Mouse (Mus musculus): ENCODE data around the gene Slc25a38.
A peak's percentile ranks its signal among the peaks of the same experiment; 100 is the strongest.

Slc25a38 gene

DNA sequence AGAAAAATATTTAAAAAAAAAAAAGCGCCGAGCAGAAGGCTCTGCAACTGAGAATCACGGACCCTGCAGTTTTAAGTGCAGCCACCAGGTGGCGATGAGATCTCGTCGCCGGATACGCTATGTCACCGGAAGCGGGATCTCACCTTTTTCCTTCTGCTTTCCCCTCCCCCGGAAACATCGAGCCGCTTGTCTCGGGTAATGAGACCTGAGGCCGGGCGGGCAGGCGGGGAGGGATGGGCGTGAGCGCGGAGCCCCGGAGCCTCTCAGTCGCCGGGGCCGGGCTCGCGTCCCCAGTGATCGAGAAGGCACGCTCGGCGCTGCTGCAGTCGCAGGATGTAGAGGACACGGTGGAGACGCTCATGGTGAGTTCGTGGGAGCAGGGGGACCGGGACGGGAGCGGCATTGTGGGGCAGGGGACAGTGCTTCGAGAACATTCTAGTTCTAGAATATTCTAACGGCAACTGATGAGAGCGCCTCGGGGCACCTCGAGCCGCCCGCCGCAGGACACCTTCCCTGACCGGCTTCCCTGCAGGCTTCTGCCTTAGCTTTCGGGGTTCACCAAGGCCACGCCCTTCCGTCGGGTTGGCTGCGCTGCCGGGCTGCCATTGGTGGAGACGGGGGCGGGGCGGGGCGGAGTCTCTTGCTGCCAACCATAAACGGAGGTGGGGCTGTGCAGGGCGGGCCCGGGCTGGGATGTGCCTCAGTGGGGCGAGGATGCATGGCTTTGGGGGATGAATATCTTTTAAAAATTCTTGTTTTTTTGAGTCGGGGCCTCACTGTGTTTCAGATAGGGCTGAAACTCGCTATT lies at the start of gene Slc25a38:
Gene Slc25a38 (plus strand): TSS at position 164 of the 808 bp plus-strand sequence.
- peak; percentile 93 for DNase-seq (ENCODE audit: low spot score)

DNA sequence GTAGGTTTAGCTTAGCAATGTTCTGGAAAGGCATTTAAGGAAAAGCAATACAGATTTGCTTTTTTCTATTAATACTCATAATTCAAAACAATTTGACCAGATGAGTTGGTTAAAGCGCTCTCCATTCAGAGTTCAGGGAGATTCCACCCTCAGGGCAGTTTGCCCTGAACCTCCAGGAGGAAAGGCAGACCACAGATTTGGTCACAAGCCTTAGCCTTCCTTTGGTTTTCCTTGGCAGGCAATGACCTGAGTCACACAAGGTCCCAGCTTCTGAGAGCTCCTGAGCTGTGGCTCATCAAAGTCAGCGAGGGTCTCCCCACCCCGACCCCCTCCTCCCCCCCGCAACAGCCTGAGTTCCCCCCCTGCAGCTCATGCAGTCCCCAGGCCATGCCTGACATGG lies 45.9 kb upstream of the Slc25a38 start:
- no peak for DNase-seq (ENCODE audit: low spot score)

DNA sequence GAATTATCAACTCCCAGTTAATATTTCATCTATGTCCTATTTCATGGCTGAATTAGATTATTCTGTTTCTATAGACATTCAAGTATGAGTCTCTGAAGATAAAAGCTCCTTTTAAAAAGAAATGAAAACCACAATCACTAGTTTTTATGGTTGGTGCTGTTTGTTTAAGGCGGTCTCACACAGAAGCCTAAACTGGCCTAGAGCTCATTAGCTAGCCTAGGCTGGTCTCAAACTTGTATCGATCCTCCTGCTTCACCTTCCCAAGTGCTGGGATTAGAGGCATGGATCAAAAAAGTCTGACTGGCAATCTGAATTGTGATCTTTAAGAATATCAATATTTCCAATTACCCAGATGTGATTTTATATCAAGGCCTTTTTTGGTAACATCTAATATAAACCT lies 42.6 kb upstream of the Slc25a38 start:
- no peak for DNase-seq (ENCODE audit: low spot score)

DNA sequence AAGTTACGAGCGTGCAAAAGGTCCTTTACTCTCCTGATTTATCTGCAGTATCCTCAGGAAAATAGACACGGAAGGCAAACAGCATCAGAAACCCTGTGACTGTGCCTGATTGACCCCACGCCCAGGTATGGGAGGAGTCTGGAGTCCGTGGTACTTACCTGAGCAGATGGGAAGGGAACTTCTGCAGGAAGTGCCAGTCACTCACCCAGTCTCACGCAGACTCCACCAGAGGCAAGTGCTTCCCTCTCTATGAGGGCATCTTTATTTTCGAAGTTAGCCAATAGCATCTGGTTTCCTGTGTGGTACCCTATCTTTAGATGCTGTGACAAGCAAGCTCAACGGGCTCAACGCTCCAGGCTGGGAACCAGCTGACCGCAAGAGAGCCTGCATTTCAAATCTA lies 42.1 kb upstream of the Slc25a38 start:
- DNase-seq (ENCODE audit: low spot score): peak; percentile 19

DNA sequence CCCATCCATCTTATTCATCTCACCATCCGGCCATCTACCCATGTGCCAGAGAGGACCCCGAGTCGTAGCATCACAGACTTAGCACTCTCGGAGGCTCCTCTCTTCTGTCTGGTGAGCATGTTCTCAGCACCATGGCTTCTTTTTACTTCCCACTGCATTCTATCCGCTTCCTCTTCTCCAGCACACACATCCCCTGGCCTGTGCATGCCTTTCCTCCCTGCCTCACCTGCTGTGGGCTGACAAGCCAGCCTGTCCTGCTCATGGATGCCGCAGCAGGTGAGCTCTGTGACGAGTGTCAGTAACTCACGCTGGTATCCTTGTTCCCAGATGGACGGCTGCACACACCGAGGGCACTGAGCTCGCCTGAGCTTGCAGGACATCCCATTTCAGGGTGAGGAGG lies 40.4 kb upstream of the Slc25a38 start, which contains the start of gene Cx3cr1:
Gene Cx3cr1 (minus strand): TSS at position 101 of the 400 bp plus-strand sequence.
- DNase-seq (ENCODE audit: low spot score): no peak

DNA sequence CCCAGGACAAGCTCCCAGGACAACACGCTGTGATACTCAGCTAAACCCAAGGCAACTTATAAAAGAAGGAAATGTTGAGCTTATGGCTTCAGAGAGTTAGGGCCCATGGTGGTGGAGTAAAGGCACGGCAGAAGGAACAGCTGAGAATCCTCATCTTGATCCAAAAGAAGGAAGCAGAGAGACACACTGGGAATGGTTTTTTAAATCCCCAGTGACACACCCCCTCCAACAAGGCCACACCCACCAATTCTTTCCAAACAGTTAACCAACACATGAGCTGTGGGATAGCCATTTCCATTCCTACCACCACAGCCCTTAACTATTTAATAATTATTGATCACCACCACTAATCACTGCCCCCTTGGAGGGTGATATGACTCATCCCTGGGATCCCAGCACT lies 38.9 kb upstream of the Slc25a38 start:
- DNase-seq (ENCODE audit: low spot score): no peak

DNA sequence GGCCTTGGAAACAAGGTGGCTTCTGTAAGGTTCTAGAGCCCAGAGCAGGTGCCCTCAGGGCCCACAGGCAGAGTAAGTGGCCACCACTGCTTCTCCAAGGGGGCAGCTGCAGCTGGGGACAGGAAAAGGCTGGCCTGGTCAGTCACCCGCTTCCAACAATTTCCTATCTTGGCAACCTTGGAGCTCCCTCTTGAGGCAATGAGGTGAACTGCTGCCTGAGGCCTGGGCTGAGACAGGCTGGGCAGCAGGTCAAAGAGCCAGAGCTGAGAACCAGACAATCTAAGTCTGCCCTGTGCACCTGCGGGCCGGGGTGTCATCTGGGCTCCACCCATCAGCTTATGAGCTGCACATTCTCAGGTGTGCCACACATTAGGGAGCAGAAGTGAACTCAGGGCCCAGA lies 37.0 kb upstream of the Slc25a38 start:
- peak; percentile 43 for DNase-seq (ENCODE audit: low spot score)

DNA sequence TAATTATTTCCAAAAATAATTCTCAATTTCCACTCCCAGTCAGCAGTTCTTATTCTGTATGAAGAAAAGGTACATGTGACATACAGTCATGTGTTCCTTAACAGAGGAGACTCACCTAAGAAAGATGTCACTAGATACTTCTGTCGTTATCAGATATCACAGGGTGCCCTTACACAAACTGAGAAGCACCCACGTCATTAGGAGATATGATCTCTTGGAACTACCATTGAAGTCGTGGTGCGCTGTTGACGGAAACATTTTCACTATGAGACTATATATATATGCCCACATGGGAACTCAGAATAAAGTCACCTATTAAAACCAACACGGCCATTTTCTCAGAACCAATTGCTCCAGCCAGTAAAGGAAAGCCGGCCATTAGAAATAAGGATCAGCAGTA lies 35.7 kb upstream of the Slc25a38 start:
- peak; percentile 67 for DNase-seq (ENCODE audit: low spot score)

DNA sequence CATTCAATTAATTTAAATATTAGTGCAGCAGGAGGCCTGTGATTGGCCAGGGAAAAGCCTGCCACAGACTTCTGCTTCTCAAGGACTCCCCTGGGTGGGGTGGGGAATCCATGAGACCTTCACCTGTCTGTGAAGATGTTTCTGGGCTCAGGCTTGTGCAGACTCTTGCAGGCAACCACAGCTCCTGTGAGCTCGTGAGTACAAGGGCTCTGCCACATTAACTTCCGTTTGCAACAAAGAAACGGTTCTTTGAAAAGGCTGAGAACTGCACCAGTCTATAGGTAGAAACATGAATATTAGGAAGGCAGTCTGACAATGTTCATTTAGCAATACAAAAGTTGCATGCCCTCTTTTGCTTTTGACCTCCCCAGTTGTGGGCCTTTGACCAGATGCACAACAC lies 31.9 kb upstream of the Slc25a38 start:
- DNase-seq (ENCODE audit: low spot score): peak; percentile 28

DNA sequence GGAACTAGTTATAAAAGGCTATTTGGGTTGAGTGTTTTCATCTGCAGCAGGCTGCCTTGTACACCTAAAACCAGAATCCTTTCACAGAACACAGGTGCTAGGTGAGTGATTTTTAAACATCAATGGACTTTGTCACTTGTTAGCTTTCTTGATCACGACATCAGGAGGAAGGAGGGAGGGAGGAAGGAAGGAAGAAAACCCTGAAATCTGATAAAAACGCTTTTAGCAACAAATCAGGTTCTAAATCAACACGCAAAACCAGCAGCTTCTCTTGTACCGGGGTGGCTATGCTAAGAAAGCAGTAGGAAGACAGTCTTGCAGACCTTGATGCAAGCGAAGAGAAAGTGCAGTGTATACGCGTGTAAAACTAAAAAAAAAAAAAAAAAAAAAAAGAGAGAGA lies 30.3 kb upstream of the Slc25a38 start:
- DNase-seq (ENCODE audit: low spot score): no peak

DNA sequence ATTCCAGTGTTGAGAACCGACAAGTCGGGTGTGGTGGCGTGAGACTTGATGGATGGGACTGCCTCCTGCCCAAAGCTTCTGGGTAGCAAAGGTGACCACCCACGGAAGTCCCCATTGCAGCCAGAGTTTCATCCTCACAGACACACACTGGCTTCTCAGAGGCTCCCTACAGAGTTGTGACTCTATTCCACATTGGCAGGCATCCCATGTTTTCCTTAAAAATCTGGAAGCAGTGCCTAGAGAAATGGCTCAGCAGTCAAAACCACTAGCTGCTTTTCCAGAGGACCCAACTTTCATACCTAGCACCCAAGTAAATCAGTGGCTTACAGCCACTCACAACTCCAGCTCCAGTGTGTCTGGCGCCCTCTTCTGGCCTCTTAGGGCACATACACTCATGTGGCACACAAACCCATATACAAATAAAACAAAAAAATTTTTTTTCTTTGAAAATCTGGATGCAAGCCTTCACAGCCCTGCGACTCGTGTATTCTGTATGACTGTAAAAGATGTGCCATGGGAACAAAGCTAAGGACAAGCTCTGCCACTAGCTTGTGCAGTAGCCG lies 29.5 kb upstream of the Slc25a38 start:
- DNase-seq (ENCODE audit: low spot score): no peak

DNA sequence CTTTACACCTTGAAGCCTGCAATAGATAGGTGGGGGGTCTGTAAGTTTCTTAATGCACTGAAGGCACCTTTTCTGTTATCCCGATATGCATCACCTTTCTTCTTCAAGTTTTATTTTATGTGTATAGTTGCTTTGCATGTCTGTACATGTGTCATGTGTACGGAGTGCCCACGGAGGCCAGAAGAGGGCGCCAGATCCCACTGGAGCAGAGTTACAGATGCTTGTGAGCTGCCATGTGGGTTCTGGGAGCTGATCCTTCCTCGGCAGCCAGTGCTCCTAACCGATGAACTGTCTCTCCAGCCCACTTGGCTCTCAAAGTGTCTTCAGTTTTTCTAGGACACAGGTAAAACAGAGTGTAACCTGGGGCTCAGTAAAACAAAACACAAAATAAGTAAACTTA lies 28.9 kb upstream of the Slc25a38 start:
- no peak for DNase-seq (ENCODE audit: low spot score)

DNA sequence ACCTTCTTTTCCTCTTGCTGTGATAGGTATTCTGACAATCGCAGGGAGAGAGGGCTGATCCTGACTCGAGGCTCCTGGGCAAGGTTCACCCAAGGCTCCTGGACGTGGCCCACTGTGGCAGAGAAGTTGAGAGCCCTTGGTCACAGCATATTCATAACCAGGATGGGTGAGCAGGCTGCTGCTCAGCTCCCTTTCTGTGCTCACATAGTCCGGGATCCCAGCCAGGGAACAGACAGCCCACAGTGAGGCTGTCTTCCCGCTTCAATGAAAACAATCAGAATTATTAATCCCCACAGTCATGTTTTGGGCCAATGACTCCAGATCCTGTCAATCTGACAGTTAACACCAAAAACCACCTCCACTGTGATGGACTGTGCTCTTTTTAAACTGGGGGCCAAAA lies 28.2 kb upstream of the Slc25a38 start:
- no peak for DNase-seq (ENCODE audit: low spot score)

DNA sequence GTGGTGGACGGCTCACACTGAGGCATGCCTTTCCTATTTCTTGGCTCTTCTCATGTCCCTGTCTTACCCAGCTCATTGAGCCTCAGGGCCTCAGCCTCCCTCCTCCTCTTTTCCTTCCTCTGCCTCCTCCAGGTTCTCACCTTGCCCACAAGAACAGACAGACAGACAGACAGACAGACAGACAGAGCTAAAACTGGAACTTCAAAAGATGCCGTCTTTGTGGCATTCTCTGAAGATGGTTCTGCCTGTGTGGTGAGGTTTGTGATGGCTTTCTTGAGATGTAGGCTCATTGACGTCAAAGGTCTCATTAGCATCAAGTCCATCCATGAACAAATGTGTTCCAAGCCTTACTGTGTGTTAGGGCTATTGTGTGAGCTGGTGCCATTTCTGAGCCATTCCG lies 27.5 kb upstream of the Slc25a38 start:
- DNase-seq (ENCODE audit: low spot score): peak; percentile 76

DNA sequence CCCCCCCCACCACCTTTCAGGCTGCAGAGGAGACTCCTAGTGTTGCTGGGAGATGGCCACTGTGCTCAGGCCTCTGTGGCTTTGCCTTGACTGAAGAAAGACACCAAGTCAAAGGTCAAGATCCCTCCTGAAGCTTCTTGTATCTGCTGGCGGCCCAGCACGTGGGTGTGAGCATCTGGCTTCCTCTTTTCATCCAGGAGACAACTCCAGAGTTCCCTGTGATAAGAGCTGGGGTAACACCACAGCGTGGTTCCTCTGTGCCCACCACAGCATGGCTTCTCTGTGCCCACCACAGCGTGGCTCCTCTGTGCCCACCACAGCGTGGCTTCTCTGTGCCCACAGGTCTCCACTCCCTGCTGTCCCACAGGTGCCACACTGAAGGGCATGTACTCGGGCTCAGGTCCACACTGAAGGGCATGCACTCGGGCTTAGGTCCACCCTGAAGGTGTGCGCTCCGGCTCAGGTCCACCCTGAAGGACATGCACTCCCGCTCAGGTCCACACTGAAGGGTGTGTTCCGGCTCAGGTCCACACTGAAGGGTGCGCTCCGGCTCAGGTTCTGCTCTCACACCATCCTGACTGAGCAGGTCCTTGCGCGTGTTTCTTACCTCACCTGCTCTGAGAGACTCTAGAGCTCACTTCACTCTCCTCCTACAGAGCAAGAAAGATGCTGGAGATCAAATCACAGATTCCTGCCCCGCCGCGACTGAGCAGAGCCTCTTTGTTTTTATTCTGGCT lies 26.8 kb upstream of the Slc25a38 start:
- no peak for DNase-seq (ENCODE audit: low spot score)

DNA sequence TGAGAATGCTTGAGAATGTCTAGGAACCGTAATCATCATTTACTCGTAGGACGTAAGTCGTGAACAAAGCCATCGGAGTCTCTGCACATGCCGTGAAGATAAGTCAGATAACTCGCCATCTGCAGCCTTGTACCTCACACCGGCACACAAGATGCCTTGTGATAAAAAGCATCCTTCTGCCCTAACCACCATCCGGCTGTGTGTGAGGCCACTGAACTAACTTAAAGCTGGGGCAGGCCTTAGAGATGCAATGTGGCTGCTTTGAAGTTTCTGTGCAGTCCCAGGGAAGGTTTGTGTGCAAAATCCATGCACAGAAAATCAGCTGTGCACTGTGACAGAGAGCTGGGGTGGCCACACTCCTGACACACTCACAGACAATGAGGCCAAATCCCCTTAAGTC lies 25.8 kb upstream of the Slc25a38 start:
- DNase-seq (ENCODE audit: low spot score): peak; percentile 43

DNA sequence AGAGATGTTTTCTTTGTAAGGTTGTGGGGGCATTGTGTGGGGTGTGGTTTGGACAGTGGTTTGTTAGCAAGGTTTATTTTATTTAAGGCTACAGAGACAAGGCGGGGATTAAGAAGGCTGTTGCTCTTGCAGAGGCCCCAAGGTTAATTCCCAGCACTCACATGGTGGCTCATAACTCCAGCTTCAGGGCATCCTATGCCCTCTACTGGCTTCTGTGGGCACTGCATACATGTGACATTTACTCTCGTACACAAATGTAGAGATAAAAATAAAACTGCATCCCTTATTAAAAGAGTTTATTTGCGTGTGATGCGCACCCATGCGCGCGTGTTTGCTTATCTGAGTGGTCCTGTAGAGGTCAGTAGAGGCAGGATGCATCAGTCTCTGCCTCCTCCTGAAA lies 21.0 kb upstream of the Slc25a38 start:
- DNase-seq (ENCODE audit: low spot score): no peak

DNA sequence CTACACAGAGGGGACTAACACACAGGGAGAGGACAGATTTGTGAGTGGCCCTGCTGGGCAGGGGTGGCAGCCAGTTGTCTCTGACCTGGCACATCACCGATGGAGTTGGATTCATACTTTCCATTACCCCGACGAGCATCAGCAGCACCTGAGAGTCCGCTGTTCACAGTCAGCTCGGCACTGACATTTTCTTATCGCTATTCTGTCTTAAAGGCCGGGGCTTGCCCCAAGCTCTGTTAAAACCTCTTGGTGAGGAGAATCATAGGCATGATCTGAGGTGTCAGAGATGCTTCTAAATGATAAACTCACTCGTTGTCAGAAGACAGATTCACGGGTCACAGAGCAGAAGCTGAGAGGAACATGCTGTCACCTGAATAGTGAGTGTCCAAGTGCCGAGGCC lies 19.1 kb upstream of the Slc25a38 start:
- DNase-seq (ENCODE audit: low spot score): no peak

DNA sequence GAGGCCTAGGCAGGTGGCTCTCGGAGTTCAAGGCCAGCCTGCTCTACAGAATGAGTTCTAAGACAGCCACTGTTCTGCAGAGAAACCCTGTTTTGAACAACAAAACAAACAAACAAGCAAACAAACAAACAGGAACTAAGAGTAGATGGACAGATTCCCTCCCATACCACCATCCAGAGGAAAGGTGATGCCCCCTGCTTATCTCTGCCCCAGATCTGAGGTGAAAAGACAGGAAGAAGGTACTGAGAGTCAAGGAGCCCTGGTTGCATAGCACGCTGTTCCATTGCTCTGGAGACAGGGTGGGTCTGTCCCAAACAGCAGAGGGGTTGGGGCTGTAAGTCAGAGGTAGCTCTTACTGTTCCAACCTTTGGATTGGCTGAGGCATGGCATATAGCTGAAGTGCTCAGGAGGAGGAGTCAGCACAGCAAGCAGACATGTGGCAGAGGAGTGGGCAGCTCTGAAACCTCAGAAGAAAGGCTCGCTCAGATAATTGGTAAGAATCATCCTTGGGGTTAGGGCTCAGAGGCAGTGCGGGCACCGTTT lies 18.4 kb upstream of the Slc25a38 start, which contains the start of gene Ccr8:
Gene Ccr8 (plus strand): TSS at position 419 of the 543 bp plus-strand sequence.
- DNase-seq (ENCODE audit: low spot score): no peak

DNA sequence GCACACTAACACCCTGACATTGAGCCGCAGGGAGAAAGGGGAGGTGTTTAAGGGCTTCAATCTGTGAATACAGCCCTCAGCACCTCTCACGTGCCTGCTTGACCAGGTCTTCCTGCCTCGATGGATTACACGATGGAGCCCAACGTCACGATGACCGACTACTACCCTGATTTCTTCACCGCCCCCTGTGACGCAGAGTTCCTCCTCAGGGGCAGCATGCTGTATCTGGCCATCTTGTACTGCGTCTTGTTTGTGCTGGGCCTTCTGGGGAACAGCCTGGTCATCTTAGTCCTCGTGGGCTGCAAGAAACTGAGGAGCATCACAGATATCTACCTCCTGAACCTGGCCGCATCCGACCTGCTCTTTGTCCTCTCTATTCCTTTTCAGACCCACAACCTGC lies 16.5 kb upstream of the Slc25a38 start:
- DNase-seq (ENCODE audit: low spot score): no peak

DNA sequence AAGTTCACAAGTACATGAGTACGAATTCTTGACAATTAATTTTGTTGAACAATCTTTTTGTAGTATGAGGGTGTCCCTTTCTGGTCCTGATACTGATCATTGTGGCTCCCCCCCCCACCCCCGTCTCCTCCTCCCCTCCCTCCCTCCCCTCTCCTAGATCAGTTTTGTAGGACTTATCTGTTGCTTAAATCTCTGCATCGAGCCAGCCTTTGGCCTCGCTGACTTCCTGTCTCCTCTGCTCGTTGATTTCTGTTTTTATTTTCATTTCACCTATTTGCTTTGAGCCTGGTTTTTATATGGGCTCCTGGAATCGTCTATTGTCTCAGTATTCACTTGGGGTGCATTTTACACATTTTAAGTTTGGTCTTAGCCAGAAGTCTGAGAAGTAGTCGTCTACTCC lies 14.3 kb upstream of the Slc25a38 start:
- DNase-seq (ENCODE audit: low spot score): peak; percentile 29

DNA sequence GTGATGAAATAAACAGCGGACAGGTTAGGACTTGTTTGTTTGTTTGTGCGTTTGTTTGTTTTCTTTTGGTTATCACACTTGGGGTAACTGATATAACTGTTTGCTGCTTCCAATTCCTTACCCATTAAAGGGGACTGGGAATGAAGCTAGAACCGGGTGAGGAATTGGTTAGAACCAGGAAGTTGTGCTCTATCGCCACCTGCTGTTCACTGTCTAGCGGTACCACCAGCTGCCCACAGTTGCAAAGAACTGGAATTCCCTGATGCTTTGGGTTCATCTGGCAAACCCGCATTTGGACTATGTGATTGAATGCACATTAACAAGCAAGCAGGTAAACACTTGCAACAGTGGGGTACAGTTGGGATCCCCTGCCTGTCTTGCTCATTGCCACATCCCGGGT lies 11.5 kb upstream of the Slc25a38 start:
- DNase-seq (ENCODE audit: low spot score): peak; percentile 48

DNA sequence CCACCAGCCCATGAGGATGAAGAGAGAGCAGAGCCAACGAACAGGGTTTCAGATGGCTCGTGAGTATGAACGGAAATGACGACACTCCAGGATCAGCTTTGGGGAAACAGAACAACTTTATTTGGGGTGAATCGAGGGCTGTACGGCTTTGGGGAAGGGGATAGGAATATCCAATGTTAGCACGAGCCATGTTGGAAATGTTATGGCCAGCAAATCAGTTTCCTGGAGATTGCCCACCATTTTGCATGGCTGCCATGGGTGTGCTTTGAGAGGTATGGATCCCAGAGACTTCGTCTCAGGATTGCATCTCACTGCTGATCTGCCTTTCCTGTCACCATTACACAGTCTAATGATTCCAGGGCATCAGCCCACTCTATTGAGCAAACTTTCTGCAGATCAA lies 10.9 kb upstream of the Slc25a38 start:
- no peak for DNase-seq (ENCODE audit: low spot score)
